Mouse (Mus musculus) 3134 (cell line): ENCODE results near the gene Cacna1b.
A peak's percentile ranks its signal among the peaks of the same experiment; 100 is the strongest.

Experiments used
- DNase-seq: peaks from one replicate; pipeline ENCODE4 v3.0.0-alpha.2; 2011; ENCODE audit warnings: low spot score; ENCODE audit not compliant: insufficient read length; ENCODE audit errors: extremely low read depth

Gene Cacna1b

GRCm38 (mm10) chr2:24719645-24720379 is 43.1 kb downstream of the Cacna1b start:
- no peak for DNase-seq

GRCm38 (mm10) chr2:24718906-24719305 is 44.0 kb downstream of the Cacna1b start:
- no peak for DNase-seq

- no peak for DNase-seq
Measured at GRCm38 (mm10) chr2:24717963-24718362, 45.0 kb downstream of the Cacna1b start.

- no peak for DNase-seq
Measured at GRCm38 (mm10) chr2:24717461-24717860, 45.5 kb downstream of the Cacna1b start.

GRCm38 (mm10) chr2:24705929-24706328 is 57.0 kb downstream of the Cacna1b start:
- DNase-seq, result no peak

- DNase-seq, result no peak
Measured at GRCm38 (mm10) chr2:24702208-24702957, 60.6 kb downstream of the Cacna1b start.

GRCm38 (mm10) chr2:24697281-24697980 is 65.5 kb downstream of the Cacna1b start:
- no peak for DNase-seq

GRCm38 (mm10) chr2:24692371-24692770 is 70.6 kb downstream of the Cacna1b start:
- no peak for DNase-seq

- DNase-seq, result no peak
Measured at GRCm38 (mm10) chr2:24690356-24690755, 72.6 kb downstream of the Cacna1b start.

GRCm38 (mm10) chr2:24685347-24685746 is 77.6 kb downstream of the Cacna1b start:
- no peak for DNase-seq

GRCm38 (mm10) chr2:24684796-24685195 is 78.2 kb downstream of the Cacna1b start:
- no peak for DNase-seq

GRCm38 (mm10) chr2:24683266-24683665 is 79.7 kb downstream of the Cacna1b start:
- DNase-seq, result no peak

- no peak for DNase-seq
Measured at GRCm38 (mm10) chr2:24680731-24681130, 82.2 kb downstream of the Cacna1b start.

- DNase-seq, result no peak
Measured at GRCm38 (mm10) chr2:24680176-24680575, 82.8 kb downstream of the Cacna1b start.

- DNase-seq, result peak; percentile 9
Measured at GRCm38 (mm10) chr2:24679012-24679651, 83.8 kb downstream of the Cacna1b start.

- no peak for DNase-seq
Measured at GRCm38 (mm10) chr2:24678538-24678937, 84.4 kb downstream of the Cacna1b start.

- DNase-seq, result no peak
Measured at GRCm38 (mm10) chr2:24678110-24678509, 84.8 kb downstream of the Cacna1b start.

- DNase-seq, result no peak
Measured at GRCm38 (mm10) chr2:24677629-24678028, 85.3 kb downstream of the Cacna1b start.

- no peak for DNase-seq
Measured at GRCm38 (mm10) chr2:24674432-24675006, 88.4 kb downstream of the Cacna1b start.

GRCm38 (mm10) chr2:24668598-24668997 is 94.4 kb downstream of the Cacna1b start:
- DNase-seq, result no peak
